Mouse (Mus musculus) heart, postnatal 14 days (tissue): ENCODE measurements around the gene Rbm14. TPM values are rescaled to one million over a fixed set of nuclear protein-coding genes. Genes with fewer than 3 reads are reported as not detected.
"Not testable (repeated sequence)": the region's sequence is repeated elsewhere in the genome, so short reads cannot be mapped to it uniquely, and the experiment has no call there.

ENCODE experiments used
- DNase-seq, 2 experiments: peaks; one replicate each; pipeline ENCODE4 v3.0.0; 2021 to 2022
- intact Hi-C: fragments of 180-260 bp; cut with DNase I; formaldehyde crosslinking; loops from one replicate; pipeline ENCODE4 v1.15.1; 2025
- total RNA-seq, 2 experiments: library from RNA; stranded (reverse); gene quantifications; 2 replicates each; pipeline ENCODE4 v1.2.3; 2021

Gene Rbm14
- total RNA-seq, 2 experiments from 2014 or later = 25.3 to 32.3 TPM

DNA sequence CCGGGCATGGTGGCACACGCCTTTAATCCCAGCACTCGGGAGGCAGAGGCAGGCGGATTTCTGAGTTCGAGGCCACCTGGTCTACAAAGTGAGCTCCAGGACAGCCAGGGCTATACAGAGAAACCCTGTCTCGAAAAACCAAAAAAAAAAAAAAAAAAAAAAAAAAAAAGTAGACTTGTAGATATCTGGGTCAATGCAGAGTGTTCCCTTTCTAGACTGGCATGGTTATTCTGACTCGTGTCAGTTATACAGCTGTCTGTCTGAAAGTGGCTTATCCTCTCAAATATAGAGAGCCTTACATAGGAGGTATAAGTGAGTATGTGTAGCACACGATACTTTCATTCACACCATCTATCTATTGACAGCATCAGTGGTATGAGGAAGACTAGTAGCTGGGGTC is 50.9 kb downstream of the Rbm14 start:
- intact Hi-C loops = loop anchor here (5.0 kb wide), 1 partner anchor 37 kb away; no protein-coding TSS in a partner anchor
- not testable (repeated sequence) for DNase-seq

DNA sequence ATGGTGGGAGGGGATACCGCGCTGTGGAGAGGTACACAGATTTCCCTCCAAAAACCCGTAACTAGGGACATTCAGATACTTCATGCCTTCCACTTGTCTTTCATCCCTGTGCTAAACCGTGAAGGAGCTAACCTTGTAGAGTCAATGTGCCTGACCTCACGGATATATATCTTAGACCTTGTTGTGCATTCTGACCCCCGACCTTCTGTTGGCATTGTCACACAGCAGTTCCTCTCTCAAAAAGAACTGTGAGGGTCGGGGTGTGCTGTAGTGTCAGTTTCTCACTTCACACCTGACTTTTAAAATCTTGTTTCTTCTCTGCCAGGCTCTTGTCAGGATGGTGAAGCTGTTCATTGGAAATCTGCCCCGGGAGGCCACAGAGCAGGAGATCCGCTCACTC is 54.5 kb downstream of the Rbm14 start:
- intact Hi-C loops = loop anchor here (5.0 kb wide), 1 partner anchor 150 kb away; the partner anchor contains the start of gene Bbs1
- DNase-seq = no peak

DNA sequence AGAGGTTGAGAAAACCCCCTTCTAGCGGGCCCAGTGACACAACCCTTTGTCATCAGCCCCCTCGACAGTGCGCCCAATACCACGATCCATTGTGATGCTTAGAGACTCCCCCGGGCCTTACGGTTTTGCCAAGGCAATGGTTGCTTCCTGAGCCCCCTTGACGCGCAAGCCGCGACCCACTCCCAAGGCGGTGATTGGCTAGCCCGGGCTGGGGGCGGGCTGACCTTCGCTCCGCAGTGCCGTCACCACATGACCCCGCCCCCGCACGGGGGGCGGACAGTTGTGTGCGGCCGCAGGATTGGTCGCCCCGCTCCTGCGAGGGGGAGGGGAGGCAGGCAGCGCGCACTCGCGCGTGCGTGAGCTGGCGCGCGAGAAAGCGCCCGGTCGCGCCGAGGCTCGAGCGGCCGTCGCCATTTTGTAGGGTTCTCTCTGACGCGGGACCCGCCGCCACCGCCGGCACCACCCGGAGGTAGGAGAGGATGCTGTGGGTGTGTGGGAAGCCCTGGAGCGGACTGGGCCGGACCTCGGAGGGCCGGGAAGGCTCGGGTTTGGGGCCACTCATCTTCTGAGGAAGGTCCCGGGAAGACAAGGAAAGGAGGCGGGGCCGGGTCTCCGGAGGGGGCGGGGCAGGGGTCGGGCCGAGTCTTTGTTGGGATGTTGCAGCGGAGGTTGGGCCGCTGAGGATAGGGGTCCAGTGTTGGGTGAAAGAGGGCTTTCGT is 55.1 kb downstream of the Rbm14 start, which contains the start of gene Rbm4b:
TSS of gene Rbm4b (plus strand) at position 305 of the 719 bp plus-strand sequence.
- intact Hi-C loops = loop anchor here (5.0 kb wide), 1 partner anchor 151 kb away; the partner anchor contains the start of gene Bbs1

DNA sequence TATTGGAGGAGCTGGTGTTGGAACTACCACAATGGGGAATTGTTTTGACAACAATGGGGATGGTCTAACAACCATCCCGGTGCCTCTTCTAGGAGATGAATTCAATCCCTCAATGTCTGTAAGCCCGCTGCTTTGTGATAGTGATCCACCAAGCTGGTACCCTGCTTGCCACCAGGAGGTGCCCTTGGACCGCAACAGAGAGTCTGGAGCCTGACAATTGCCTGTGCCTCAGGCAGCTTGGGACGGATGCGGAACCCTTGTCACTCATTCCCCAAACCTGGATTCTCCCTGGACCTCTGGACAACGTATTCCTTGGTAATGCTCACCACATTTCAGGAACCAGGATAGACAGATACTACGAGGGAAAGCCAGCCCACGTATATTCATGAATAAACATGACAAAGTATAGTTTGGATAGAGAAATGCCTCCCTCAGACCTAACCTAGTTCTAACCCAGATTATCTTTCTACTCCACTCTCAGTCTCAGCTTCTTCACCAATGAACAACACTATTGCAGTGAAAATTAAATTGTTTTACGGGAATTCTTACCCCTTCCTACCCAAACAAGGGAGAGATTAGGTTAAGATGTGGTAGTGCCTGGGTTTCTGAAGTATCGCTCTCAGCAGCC is 55.8 kb downstream of the Rbm14 start:
- peak; percentile 89 to 93 for DNase-seq
- intact Hi-C loops = loop anchor here (1.0 to 5.0 kb wide), 3 partner anchors 57 to 152 kb away; partner anchors contain the start of gene Bbs1

More for the DNA sequence above, 55.1 kb downstream of the Rbm14 start, which contains the start of gene Rbm4b:
- peak; percentile 98 for DNase-seq

Other genes with a start within 250 kb of the Rbm14 start
- gene Lrfn4, start 196.0 kb downstream of the Rbm14 start, total RNA-seq = 10 to 100 TPM; 10.0 to 11.5 TPM
- gene Rce1, start 186.0 kb downstream of the Rbm14 start, total RNA-seq = 10 to 100 TPM; 10.6 to 12.4 TPM
- gene Gm960, start 113.0 kb downstream of the Rbm14 start, total RNA-seq = not detected
- gene Sptbn2, start 100.5 kb downstream of the Rbm14 start, total RNA-seq = under 1 TPM; 0.15 to 0.22 TPM
- 1 to 10 TPM; 5.8 to 6.3 TPM for gene Rbm4b, start 55.1 kb downstream of the Rbm14 start, total RNA-seq
- 10 to 100 TPM; 41.4 to 48.7 TPM for gene Rbm4, start 17.7 kb downstream of the Rbm14 start, total RNA-seq
- 10 to 100 TPM; 21.1 to 24.7 TPM for gene Gm21992, start within 50 bp of the Rbm14 start, total RNA-seq
- 10 to 100 TPM; 29.3 to 29.9 TPM for gene Ccs, start 27.7 kb upstream of the Rbm14 start, total RNA-seq
- gene Ccdc87, start 27.7 kb upstream of the Rbm14 start, total RNA-seq = not detected
- 10 to 100 TPM; 69.5 to 76.3 TPM for gene Ctsf, start 43.5 kb upstream of the Rbm14 start, total RNA-seq
- gene Actn3, start 66.3 kb upstream of the Rbm14 start, total RNA-seq = under 1 TPM; 0.39 to 0.88 TPM
- 1 to 10 TPM; 4.3 to 4.6 TPM for gene Zdhhc24, start 67.0 kb upstream of the Rbm14 start, total RNA-seq
- 1 to 10 TPM; 3.3 to 3.9 TPM for gene Bbs1, start 95.0 kb upstream of the Rbm14 start, total RNA-seq
- gene Dpp3, start 116.7 kb upstream of the Rbm14 start, total RNA-seq = 10 to 100 TPM; 25.4 to 26.0 TPM
- 1 to 10 TPM in 1 of 2 experiments, under 1 TPM in 1; 0.73 to 1.1 TPM for gene Peli3, start 131.5 kb upstream of the Rbm14 start, total RNA-seq
- gene Mrpl11, start 150.5 kb upstream of the Rbm14 start, total RNA-seq = 10 to 100 TPM; 54.4 to 59.0 TPM
- not detected for gene Npas4, start 178.7 kb upstream of the Rbm14 start, total RNA-seq
- 10 to 100 TPM; 15.2 to 15.3 TPM for gene Slc29a2, start 212.2 kb upstream of the Rbm14 start, total RNA-seq
- gene B4gat1, start 227.2 kb upstream of the Rbm14 start, total RNA-seq = 10 to 100 TPM; 40.8 to 44.4 TPM
- gene AC124502.3, start 227.3 kb upstream of the Rbm14 start, total RNA-seq = 1 to 10 TPM in 1 of 2 experiments, under 1 TPM in 1; 0.98 to 1.8 TPM
- gene Brms1, start 229.7 kb upstream of the Rbm14 start, total RNA-seq = 10 to 100 TPM; 12.9 to 14.8 TPM
- gene Rin1, start 238.8 kb upstream of the Rbm14 start, total RNA-seq = 1 to 10 TPM; 1.8 TPM